Mouse (Mus musculus) forebrain, embryonic 10.5 days (tissue): ENCODE measurements around the gene H2-T22. TPM values are rescaled to one million over a fixed set of nuclear protein-coding genes. Genes with fewer than 3 reads are reported as not detected.
"Not testable (repeated sequence)": the region's sequence is repeated elsewhere in the genome, so short reads cannot be mapped to it uniquely, and the experiment has no call there.

Source experiments
- DNase-seq: peaks from one replicate; pipeline ENCODE4 v3.0.0-alpha.2; 2017; ENCODE audit warnings: low spot score; ENCODE audit errors: extremely low spot score
- H3K27ac ChIP-seq: fragments of 300-500 bp; sonication (generic); 2 replicates; pipeline ENCODE4 v1.5.1; 2016; ENCODE audit warnings: mild to moderate bottlenecking
- H3K27me3 ChIP-seq: fragments of 300-500 bp; sonication (generic); 2 replicates; pipeline ENCODE4 v1.6.1; 2016; ENCODE audit warnings: mild to moderate bottlenecking; ENCODE audit not compliant: poor library complexity, severe bottlenecking
- H3K36me3 ChIP-seq: fragments of 300-500 bp; sonication (generic); replicated peaks from 2 replicates; pipeline ENCODE4 v1.6.1; 2016; ENCODE audit warnings: mild to moderate bottlenecking, moderate library complexity
- H3K4me1 ChIP-seq: fragments of 300-500 bp; sonication (generic); 2 replicates; pipeline ENCODE4 v1.6.1; 2016
- H3K4me3 ChIP-seq: fragments of 300-500 bp; sonication (generic); 2 replicates; pipeline ENCODE4 v1.5.1; 2016; ENCODE audit warnings: mild to moderate bottlenecking, moderate library complexity
- H3K9me3 ChIP-seq: fragments of 300-500 bp; sonication (generic); 2 replicates; pipeline ENCODE4 v1.6.1; 2016; ENCODE audit warnings: mild to moderate bottlenecking, moderate library complexity
- WGBS: fragments of 180-500 bp; shearing (Covaris S2); methylation state at CpG from one replicate; pipeline ENCODE4 v1.1.7; 2016; 5-methylcytosine and 5-hydroxymethylcytosine counted together
- polyA plus RNA-seq: library from polyadenylated mRNA; unstranded; fragments of >200 nt; fragmentation: Nextera tagmentation; extraction: Ambion mirVana; gene quantifications from 2 replicates; pipeline ENCODE4 v1.2.1, GENCODE M21; 2016

The H2-T22 gene
- polyA plus RNA-seq, 1 experiment from 2014 or later: 6.8 TPM

DNA sequence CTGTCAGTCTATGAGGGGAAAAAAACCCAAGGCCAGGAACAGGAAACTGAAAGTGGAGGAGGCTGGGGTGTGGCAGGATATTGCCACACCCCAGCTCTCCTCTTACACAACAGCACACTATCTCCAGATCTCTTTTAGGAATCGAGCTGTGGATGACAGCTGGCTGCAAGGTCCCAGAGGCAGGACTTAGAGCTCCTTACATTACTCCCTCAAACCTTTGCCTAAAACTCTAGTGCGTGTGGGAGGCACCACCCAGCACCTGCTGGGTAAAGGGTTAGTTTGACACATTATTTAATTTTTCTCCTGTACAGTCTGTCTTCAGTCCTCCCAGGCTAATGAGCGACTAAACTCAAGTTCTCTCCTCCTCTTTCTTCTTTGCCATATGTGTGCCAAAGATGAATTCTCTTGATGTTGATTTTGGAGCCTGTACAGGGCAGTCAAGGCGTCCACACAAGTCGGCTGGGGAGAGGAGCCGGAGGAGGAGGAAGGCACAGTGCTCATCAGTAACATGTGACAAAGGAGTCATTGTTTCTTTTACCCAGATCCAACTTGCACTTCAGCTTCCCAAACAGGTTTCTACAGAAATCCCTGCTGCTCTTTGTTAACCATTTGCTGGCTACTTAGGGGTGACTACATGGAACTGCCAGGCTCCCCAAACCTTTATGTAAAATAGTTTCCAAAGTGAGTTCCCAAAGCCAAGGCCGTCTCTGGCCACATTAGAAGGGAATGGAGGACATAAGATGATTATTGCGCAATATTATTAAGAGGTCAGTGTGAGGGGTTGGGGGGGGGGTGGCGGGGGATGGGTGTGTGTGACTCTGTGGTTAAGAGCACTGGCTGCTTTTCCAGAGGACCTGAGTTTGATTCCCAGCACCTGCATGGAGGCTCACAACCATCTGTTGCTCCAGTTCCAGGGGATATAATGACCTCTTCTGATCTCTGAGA, 18.6 kb downstream of the H2-T22 start:
- Histone ChIP-seq H3K36me3 (no peaks in the 10 kb centered on the region), H3K27ac (no peak overlapping the region), H3K4me3 (no peak overlapping the region), H3K9me3 (no peaks in the 10 kb centered on the region), H3K27me3 (no peaks in the 10 kb centered on the region), H3K4me1 (peaks cover 20% of the 10 kb centered on the region)
- DNase-seq: no peak
- WGBS: 72% methylated on average over 9 of the region's 9 CpGs

DNA sequence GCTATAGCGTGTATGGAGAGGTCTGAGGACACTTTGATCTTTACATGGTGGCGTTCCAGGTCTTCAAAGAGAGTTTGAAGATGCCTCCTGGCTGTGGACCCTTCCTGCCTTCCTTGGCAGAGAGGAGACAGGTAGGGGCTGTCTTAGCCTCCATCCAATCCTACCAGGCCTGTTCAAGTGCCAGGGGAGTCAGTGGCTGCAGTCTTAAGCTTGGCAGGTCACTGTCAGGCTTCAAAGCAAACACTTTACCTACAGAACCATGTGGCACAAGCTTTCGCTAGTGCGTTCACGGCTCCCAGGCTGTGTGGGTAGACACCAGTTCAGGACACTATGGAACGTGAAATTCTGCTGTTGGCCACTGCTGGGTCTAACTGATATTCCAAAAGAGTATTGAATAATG, 19.6 kb downstream of the H2-T22 start:
- Histone ChIP-seq H3K36me3 (no peaks in the 10 kb centered on the region), H3K9me3 (no peaks in the 10 kb centered on the region), H3K27me3 (no peaks in the 10 kb centered on the region), H3K27ac (no peak overlapping the region), H3K4me3 (no peak overlapping the region), H3K4me1 (peaks cover 20% of the 10 kb centered on the region)
- 95% methylated on average over 6 of the region's 6 CpGs for WGBS
- DNase-seq: no peak

GRCm38 (mm10) chr17:36022098-36022497, 20.4 kb downstream of the H2-T22 start:
- DNase-seq: no peak
- H3K9me3 ChIP-seq: no peaks in the 10 kb centered on the region
- H3K4me3 ChIP-seq: no peak overlapping the region
- H3K36me3 ChIP-seq: no peaks in the 10 kb centered on the region
- peaks cover 20% of the 10 kb centered on the region for H3K4me1 ChIP-seq
- WGBS: 90% methylated on average over 9 of the region's 9 CpGs
- no peaks in the 10 kb centered on the region for H3K27me3 ChIP-seq
- H3K27ac ChIP-seq: no peak overlapping the region

GRCm38 (mm10) chr17:36021309-36021708, 21.2 kb downstream of the H2-T22 start:
- Histone ChIP-seq H3K4me3 (no peak overlapping the region), H3K4me1 (peaks cover 20% of the 10 kb centered on the region), H3K27me3 (no peaks in the 10 kb centered on the region), H3K27ac (no peak overlapping the region), H3K36me3 (no peaks in the 10 kb centered on the region), H3K9me3 (no peaks in the 10 kb centered on the region)
- WGBS: 85% methylated on average over 1 of the region's 1 CpGs
- no peak for DNase-seq

DNA sequence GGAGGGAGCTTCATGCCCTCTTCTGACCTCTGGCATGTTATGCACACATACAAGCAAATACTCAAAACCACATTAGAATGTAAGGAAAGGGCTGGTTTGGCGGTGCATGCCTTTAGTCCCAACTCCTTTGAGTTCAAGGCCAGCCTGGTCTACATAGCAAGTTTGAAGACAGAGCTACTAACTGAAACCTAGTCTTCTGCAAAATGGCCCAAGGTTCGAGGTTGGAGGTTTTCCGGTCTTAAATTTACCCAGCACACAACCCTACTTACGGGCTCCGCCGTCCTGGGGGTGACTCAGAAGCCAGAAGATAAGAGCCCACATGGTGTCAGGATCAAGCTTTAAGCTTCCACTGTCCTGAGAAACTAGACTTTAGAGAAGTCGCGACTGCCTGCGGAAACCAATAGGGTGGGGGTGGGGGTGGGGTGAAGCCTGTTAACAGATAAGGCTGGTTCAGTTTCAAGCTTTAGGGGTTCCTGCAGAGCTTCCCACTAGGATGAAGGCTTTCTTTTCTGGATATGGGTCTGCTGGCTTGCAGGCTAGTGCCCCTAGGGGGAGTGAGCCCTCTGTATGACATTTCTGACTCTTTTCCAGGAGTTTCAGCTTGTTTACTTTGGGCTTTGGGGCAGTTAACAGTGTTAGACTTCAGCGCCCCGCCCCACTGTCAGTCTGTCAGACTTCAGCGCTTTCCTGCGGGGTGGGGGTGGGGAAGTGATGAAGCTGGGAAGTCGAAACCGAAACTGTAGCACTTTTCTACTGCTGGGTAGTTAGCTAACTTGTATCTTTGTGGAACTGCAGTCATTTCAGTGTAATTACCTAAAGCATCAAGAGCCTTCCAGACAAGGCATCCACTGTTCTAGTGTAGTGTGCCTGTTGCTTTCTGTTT, 22.1 kb downstream of the H2-T22 start, which contains the start of gene H2-T24:
H2-T24 (minus strand) TSS at position 370 of the 883 bp plus-strand sequence.
- WGBS: 44% methylated on average over 15 of the region's 15 CpGs
- Histone ChIP-seq H3K27ac (0 out of 2 replicates have a peak within 1 kb of the TSS, but pooled peaks have one; percentile 36), H3K4me3 (no peak within 1 kb of the TSS; the same call in 1 of the 2 replicates), H3K36me3 (peaks cover 6% of the 10 kb centered on the region), H3K9me3 (no peaks in the 10 kb centered on the region), H3K4me1 (peaks cover 20% of the 10 kb centered on the region), H3K27me3 (no peaks in the 10 kb centered on the region)
- peak; percentile 19 for DNase-seq

DNA sequence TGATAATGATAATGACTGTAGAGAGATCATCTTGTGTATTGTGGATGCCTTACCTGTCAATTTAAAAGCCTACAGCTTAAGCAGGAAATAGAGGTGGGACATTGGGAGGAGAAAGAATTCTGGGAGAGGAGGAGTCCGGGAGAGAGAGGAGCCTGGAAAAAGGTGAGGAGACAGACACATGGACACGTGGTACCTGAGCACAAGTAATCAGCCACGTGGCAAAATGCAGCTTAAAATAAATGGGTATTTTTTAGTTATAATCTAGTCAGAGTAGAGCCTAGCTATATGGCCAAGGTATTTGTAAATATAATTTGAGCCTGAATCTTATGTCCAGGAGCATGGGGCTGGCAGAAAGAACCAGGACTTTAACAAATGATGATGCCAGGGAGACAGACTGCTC, 23.0 kb downstream of the H2-T22 start:
- WGBS: 80% methylated on average over 3 of the region's 3 CpGs
- no peak overlapping the region for H3K27ac ChIP-seq
- no peaks in the 10 kb centered on the region for H3K9me3 ChIP-seq
- no peak for DNase-seq
- peaks cover 20% of the 10 kb centered on the region for H3K4me1 ChIP-seq
- H3K27me3 ChIP-seq: no peaks in the 10 kb centered on the region
- H3K36me3 ChIP-seq: peaks cover 16% of the 10 kb centered on the region
- H3K4me3 ChIP-seq: no peak overlapping the region

DNA sequence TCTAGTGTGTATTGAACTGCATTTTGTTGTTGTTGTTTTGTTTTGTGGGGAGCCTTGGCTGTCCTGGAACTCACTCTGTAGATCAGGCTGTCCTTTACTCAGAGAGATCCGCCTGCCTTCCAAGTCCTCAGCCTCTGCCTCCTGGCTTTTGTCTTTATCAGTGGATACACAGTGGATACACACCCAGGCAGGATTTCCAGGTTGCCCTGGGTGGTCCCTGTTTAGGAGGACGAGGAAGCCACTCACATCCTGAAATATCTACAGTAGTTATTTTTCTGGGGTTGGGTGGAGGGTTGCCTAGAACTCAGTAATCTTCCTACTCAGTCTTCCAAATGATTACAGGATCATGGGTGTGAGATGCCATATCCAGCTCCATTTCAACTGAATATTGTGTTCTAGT, 23.6 kb downstream of the H2-T22 start:
- 69% methylated on average over 2 of the region's 2 CpGs for WGBS
- no peak for DNase-seq
- H3K4me1 ChIP-seq: peaks cover 16% of the 10 kb centered on the region

GRCm38 (mm10) chr17:36017046-36017445, 25.5 kb downstream of the H2-T22 start:
- Histone ChIP-seq H3K27ac (no peak overlapping the region), H3K27me3 (no peaks in the 10 kb centered on the region), H3K4me3 (no peak overlapping the region), H3K9me3 (peaks cover 3% of the 10 kb centered on the region; the same call in 1 of the 2 replicates), H3K4me1 (peaks cover 11% of the 10 kb centered on the region), H3K36me3 (peaks cover 21% of the 10 kb centered on the region)
- DNase-seq: no peak
- 91% methylated on average over 5 of the region's 5 CpGs for WGBS

More for the DNA sequence above, 23.6 kb downstream of the H2-T22 start:
- Histone ChIP-seq H3K9me3 (peaks cover 3% of the 10 kb centered on the region; the same call in 1 of the 2 replicates), H3K4me3 (no peak overlapping the region), H3K27ac (no peak overlapping the region), H3K27me3 (no peaks in the 10 kb centered on the region), H3K36me3 (peaks cover 21% of the 10 kb centered on the region)

DNA sequence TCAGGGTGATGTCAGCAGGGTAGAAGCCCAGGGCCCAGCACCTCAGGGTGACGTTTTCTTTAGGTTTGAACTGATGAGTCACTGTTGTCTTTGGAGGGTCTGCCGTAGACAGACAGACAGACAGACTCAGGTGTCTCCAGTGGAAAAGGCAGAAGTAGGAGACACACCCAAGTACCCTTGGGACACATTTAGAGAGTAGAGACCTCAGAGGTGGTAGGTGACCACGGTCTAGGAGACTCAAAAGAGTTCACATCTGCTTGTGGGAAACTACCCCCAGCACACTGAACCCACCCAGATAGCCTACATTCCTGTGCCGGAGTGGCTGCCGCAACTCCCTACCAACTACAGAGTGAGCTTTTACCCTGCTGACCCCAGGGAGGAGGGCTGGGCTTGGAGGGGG, 27.6 kb downstream of the H2-T22 start:
- H3K27ac ChIP-seq: no peak overlapping the region
- no peak for DNase-seq
- H3K9me3 ChIP-seq: peaks cover 3% of the 10 kb centered on the region; the same call in 1 of the 2 replicates
- no peak overlapping the region for H3K4me3 ChIP-seq
- no peaks in the 10 kb centered on the region for H3K4me1 ChIP-seq
- H3K27me3 ChIP-seq: no peaks in the 10 kb centered on the region
- WGBS: 94% methylated on average over 5 of the region's 5 CpGs
- peaks cover 21% of the 10 kb centered on the region for H3K36me3 ChIP-seq

DNA sequence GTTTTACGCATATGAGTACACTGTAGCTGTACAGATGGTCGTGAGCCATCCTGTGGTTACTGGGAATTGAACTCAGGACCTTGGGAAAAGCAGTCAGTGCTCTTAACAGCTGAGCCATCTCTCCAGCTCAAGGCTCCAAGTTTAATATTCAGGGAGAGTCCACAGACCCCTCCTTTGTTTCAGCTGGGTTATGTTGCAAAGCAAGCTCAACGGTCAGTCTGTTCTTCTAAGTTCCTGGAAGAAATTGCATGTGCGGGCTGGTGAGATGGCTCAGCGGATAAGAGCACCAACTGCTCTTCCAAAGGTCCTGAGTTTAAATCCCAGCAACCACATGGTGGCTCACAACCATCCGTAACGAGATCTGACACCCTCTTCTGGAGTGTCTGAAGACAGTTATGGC, 38.1 kb downstream of the H2-T22 start:
- not testable (repeated sequence) for H3K27me3 ChIP-seq, H3K4me1 ChIP-seq, H3K27ac ChIP-seq, DNase-seq, H3K4me3 ChIP-seq
- H3K9me3 ChIP-seq: peaks cover 10% of the 10 kb centered on the region
- 96% methylated on average over 7 of the region's 7 CpGs for WGBS
- H3K36me3 ChIP-seq: peaks cover 32% of the 10 kb centered on the region

- H3K27me3 ChIP-seq: no peaks in the 10 kb centered on the region
- H3K36me3 ChIP-seq: peaks cover 32% of the 10 kb centered on the region
- no peak overlapping the region for H3K4me3 ChIP-seq
- 92% methylated on average over 7 of the region's 7 CpGs for WGBS
- no peak for DNase-seq
- no peak overlapping the region for H3K27ac ChIP-seq
- H3K4me1 ChIP-seq: no peaks in the 10 kb centered on the region
- peaks cover 10% of the 10 kb centered on the region for H3K9me3 ChIP-seq
Measured at GRCm38 (mm10) chr17:36003331-36003730, 39.2 kb downstream of the H2-T22 start.

- no peak overlapping the region for H3K4me3 ChIP-seq
- H3K27me3 ChIP-seq: no peaks in the 10 kb centered on the region
- 91% methylated on average over 6 of the region's 6 CpGs for WGBS
- peaks cover 9% of the 10 kb centered on the region for H3K4me1 ChIP-seq
- peaks cover 10% of the 10 kb centered on the region for H3K9me3 ChIP-seq
- no peak overlapping the region for H3K27ac ChIP-seq
- peaks cover 31% of the 10 kb centered on the region for H3K36me3 ChIP-seq
- no peak for DNase-seq
Measured at GRCm38 (mm10) chr17:36001966-36002365, 40.6 kb downstream of the H2-T22 start.
